Mouse (Mus musculus): ENCODE results near the gene Itpkb.
A peak's percentile ranks its signal among the peaks of the same experiment; 100 is the strongest.

Gene Itpkb

DNA sequence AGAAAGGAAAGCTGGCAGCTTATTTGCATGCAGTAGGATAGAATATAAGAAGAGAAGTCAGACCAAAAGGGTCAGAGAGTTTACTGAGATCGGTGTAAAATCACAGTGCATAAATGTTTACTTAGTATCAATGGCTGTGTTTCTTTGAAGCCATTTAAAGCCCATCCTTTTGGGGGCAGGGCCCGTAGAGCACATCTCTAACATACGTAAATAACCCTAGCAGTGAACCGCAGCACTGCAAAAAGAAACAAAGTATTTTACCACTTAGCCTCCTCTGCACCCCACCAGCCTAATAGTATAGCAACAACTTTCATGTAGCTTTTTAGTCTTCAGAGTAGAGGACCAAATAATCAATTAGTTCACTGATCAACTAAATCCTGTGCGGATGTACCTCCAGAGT, 67.4 kb downstream of the Itpkb start:
- peak; percentile 65 for DNase-seq (ENCODE audit: low read depth)

DNA sequence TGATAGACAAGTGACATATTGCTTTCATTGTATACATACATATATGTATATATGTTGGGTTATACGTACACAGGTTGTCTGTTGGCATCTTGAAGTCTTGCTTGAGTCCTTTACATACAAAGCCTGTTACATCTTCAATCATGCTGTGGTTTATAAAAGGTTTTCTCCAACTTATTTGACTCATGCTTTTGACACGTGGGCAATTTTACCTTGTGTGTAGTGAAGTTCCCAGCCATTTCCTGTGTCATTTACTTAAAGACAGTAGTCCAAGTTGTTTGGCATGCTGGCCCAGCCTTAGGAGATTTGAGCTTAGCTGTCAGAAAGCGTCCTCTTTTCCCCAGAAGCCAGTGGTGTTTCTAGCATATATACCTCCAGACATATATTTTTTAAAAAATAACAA, 68.2 kb downstream of the Itpkb start:
- DNase-seq (ENCODE audit: low read depth), result peak; percentile 66

DNA sequence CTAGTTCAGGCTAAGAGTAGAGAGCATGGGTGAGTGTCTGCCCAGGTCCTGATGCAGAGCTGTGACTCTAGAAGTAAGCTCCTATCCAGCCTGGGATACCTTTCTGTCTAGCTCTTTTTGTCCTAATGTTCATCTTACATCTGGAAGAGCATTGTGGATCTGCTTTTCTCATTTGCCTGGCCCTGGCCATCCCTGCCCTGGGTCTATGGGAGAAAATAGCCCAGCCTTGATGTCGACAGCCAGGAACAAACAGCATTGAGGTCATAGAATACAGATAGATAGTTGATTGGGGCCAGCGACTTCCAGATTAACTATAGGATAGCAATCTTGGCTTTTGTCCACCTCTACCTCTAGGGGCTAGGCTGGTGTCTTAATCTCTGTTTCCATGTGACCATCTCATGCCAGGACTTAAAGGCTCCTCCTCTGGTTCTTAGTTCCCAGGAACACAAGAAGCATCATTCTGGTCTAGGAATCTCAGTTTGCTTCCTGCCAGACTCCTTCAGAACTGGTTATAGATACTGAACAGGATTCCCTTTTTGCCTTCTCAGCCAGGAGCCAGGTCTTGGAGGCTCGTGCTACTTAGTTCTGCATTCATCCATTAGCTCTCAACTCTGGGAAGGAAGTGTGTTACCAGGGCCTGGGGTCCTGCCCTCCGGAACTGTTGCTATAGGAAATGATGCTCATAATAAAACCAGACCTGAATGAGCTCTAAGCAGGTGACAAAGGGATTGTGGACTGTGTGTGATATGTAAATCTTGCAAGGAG, 70.6 kb downstream of the Itpkb start:
- no peak for DNase-seq (ENCODE audit: low read depth)

DNA sequence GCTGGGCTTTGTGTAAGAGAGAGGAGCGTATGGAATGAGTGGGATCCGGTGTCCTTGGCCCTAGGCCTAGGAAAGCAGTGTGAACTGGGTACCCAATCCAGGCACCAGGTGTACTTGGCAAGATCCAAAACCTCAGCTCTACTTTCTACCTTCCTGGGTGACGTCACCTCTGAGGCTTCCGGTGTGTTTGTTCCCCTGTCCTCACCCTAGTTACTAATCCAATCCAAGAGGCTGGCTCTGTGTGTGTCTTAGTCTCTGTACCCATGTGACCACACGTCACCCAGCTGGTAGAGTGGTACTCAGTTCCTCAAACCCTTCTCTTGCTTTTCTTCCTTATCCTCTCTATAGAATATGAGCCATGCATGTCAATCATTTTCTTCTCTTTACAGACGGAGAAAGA, 71.4 kb downstream of the Itpkb start:
- peak; percentile 92 for DNase-seq (ENCODE audit: low read depth)

DNA sequence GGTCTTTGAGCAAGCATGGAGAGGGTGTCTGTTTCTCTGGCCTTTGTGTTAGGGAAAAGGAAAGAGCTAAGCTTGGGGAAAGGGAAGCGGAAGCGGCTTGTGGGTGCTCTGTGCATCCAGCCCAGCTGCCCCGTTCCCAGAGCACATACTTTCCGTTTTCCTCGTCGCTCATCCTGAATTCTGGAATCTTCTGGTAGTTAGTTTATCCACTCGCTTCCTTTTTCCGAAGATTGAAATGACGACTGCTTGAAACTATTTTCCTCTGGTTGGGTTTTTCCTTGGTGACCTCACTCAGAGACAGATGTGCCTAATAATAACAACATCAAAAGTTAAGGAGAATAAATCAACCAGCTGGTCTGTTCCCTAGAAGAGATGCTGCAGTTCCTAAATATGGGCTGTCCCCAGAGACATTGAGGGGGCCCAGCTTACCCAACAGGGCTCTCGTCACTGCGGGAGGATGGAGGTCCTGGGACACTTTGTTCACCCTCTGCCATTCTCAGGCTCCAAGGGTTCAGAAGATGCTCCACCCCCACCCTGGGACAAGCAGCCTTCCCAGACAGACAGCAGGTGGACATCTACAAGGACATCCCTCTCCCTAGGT, 72.3 kb downstream of the Itpkb start:
- DNase-seq (ENCODE audit: low read depth), result no peak

DNA sequence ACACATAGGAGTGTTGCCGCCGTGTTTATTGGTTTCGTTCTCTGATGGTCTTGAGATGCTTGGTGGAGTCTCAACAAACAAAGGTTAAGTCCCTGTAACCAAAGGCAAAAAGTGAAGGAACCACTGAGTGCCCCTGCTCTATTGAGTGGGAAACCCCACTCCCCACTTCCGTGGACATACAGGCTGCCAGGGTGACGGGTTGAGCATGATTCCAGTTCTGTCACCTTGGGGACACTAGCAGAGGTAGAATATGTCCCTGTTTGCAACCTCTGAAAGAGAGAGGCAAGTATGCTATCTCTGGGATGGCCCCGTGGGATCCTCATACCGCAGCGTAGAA, 73.0 kb downstream of the Itpkb start:
- no peak for DNase-seq (ENCODE audit: low read depth)

DNA sequence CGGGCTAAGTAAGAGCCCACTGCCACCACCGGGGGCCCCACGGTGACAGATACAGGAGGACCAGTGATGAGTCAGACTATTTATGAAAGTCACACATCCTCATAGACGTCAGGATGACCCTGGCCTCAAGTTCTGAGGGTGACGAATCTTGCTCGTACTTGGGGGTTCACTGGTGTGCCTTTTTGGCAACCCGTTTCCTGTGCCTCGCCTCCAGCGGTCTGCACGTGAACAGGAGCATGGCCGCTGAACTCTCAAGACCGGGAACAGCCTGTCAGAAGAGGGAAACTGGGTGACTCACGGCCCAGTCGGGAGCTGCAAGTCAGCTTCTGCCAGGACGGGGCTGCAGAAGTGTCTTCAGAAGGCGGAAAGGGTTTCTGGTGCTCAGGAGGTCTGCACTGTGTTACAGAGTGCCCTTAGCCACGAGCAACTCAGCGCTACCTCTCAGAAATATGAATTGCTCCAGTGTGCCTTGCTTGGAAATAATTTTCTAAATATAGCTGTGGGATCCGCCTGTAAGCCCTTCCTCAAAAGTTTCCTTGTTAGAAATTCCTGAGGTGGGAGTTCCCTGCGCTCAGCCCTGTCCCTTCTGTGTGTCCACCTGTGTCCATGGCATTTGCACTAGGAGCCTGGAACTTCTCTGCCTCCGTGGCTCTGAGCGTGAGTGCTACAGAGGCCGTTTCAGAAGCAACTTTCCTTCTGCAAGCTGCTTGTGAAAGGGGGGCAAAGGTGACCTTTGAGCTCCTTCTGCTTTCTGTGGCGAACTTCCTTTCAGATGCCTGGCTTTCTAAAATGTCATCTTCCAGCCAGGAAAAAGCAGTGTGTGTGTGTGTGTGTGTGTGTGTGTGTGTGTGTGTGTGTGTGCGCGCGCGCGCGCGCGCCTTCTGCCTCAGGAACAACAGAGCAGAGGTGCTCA, 73.7 kb downstream of the Itpkb start:
- peak; percentile 92 for DNase-seq (ENCODE audit: low read depth)

DNA sequence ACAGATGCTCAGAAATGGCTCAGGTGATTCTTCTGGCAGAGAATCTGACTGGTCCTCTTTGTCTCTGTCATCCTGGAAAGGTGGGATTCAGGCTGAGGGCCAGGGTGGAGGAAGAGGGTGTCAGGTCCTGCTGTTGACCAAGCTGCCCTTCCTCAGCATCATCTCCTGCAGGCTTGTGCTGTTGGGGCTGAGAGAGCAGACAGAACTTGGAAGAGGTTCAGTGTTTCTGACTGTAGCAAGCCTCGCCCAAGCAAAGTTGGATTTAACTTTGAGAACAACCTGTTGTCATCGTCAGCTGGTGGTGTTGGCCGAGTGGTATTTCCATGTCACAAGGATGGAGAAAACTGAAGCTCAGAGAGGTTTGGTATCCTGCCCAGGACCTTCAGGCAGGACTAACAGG, 74.4 kb downstream of the Itpkb start:
- no peak for DNase-seq (ENCODE audit: low read depth)

DNA sequence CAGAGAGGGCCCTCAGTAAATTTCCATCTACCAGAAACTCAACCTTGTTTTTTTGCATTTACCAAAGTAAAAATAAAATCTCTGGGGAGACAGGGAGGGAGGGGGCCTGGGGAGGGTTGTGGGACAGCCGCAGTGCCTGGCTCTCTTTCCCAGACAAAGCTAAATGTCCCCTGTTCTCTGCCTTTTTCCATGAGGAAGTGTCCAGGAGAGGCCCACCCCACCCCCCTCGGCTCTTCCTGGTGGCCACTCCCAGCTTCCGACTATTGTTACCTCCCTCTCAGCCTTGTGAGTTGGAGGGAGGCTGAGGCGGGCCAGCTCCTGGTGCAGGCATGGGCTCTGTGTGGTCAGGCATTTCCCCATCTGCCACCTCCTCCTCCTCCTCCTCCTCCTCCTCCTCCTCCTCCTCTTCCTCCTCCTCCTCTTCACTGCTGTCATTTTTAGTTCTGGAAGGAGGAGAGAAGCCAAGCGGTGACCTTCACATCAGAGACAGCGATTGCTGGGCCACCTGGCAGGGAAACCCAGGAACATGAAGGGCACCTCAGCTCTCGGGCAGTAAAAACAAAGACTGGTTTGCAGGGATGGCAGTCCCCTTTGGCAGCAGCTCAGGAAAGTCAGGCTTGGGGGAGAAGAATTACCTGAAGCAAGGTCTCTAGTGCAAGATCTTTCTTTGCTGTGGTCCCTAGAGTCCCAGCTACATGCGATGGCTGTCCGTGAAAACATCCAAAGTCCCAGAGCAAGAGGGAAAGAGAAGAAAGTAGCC, 75.5 kb downstream of the Itpkb start:
- DNase-seq (ENCODE audit: low read depth), result no peak

DNA sequence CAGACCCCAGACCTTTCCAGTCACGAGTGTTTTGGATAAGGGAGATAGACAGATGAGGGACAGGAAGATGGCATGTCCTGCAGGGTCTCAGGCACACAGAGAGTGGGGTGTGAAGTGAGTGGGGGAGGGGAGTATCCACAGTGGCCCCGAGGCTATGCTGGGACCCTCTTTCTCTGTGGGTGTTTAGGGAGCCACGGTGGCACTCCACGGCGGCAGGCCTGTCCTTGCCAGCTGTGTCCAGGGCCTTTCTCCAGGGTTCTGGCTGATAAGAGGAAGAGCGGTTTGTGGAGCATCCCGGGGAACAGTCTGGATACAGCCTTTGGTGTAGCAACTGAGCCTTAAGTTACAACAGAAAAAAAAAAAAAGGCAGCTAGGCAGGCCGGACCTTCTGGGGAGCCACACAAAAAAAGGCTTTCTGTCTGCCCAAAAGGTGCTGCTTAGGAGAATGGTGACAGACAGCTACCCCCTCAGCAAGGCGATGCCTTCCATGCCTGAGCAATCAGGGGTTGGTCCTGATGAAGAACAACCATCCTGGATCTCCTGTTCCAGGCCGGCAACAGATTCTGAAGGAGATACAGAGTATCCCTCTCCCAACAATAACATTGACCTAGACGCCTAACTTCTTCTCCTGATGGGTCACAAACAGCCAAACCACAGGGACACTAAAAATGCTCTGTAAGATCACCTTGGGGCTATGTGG, 76.2 kb downstream of the Itpkb start:
- peak; percentile 24 for DNase-seq (ENCODE audit: low read depth)

DNA sequence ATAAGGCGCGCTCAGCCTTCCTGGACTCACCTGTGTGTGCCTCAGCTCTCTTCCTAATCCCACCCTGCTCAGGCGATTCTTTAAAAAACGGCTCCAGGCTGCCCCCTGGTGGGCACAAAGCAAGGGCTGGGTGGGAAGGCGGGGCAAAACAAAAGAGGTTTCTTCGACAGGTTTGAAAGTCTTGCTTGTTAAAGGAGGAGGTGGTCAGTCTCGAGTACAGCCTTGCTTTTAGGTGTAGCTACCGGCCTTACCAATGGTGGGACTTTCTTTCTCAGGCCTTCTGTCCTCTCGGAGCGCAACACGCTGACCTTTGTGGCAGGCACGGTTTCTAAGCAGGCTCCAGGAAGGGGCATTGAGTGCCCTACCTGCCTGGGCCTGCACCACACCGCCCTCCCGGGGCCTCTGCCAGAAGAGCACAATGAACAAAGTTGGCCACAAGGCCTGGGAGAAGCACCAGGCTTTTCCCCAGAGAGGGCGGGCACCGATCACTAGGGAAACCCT, 76.9 kb downstream of the Itpkb start:
- peak; percentile 90 for DNase-seq (ENCODE audit: low read depth)

DNA sequence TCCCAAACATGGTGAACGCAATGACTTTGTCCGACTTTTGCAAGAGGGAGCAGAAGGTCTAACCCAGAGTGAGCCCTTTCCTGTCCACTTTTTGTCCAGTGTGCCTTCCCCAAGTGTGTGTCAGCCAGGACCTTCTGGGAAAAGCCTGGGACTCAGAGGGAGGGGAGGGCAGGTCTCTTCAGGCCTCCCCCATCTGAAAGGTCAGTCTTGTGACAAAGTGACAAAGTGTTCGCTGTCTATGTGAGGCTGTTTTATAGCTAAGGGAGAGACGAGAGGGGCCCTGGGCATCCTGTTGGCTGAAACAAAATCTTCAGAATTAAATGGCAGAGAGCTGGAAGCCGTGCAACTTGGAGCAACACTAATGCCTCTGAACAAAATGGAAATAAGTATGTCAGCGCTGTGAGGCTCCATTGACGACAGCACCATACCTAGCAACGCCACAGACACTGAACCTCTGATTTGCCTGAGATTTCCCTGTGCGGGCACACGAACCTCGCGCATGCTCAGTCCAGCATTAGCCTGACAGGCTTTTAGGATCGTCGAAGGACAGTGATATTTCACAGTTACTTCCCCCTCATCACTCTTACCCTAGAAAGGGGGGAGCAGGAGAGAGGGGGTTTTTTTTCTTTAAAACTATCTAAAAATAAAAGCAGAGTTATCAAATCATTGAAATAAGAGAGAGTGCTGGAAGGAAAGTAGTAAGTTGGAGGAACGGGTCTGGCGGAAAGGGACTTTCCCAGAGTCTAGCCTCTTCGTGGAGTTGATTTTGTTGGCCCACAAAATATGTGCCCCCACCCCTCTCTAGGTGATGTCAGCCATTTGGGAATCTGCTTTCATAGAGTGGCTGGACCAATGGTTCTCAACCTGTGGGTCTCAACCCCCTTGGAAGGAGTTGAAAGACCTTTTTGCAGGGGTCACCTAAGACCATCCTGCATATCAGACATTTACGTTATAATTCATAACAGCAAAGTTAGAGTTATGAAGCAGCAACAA, 77.7 kb downstream of the Itpkb start:
- no peak for DNase-seq (ENCODE audit: low read depth)

DNA sequence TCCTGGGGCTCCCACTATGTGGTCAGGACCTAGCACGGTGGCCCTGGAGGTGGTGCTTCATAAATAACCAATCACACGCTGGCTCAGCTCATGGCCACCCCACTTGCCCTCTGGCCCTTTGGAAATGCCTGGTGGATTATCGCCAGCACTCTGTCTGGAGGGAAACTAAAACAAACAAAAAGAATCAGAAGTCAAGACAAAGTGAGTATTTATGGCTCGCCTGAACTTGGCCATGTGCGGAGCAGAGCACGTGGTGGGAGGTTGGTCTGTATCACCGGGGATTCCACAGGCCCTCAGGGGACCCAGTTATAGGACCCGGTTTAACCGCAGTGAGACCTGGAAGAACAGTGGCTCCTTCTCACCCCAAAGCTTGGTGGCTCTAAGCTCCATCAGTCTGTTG, 78.5 kb downstream of the Itpkb start:
- DNase-seq (ENCODE audit: low read depth), result no peak

DNA sequence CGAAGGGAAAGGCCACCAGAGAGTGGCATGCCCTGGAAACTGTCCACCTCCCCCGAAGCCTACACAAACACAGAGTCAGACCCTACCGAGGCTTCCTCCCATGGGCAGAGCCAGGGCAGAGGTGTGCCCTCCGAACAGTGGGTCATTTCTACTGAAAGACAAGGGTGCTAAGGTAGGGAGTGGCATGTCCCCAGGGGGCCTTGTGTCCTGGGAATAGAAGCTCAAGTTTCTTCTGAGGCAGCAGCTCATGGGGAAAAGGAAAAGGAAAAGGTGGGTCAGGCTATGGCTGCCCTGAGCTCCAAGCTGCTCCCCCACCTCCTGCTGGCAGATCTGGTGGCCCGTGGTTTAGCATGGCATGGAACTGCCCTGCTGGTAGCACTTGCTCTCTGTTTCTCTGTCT, 79.5 kb downstream of the Itpkb start:
- no peak for DNase-seq (ENCODE audit: low read depth)

DNA sequence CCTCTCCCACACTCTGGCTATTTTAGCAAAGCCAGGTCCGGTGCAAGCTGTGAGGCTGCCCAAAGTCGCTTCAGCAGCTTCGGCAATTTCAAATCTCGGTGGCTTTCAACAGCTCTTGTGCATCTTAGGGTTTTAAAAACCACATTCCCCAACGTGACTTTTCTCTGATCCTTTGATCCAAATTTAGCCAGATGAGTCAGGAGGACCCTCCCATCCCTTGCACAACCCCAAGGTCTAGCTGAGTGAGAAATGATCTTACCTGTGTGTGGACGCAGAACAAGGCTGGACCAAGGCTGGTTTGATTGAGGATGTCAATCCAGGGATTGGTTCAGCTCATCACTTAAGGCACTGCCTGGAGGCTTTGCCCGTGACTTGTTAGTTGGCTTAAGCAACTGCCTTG, 80.0 kb downstream of the Itpkb start:
- peak; percentile 56 for DNase-seq (ENCODE audit: low read depth)

DNA sequence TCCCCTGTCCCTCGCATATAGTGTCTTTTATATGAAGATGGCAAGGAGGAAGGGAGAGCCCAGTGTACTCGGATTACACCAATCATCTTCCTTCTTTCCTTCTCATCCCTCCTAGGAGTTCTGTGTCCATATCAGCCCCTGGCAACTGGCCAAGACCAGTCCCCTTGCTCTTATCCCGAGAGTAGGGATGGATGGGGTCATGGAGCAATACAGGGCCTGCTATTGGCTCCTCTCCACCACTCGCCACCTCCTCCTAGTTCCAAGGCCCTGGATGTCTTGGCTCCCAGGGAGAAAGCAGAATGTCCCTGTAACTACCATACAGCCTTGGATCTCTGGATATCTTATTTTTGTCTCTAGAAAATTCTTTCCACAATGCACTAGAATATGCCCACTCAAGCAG, 84.8 kb downstream of the Itpkb start:
- no peak for DNase-seq (ENCODE audit: low read depth)

DNA sequence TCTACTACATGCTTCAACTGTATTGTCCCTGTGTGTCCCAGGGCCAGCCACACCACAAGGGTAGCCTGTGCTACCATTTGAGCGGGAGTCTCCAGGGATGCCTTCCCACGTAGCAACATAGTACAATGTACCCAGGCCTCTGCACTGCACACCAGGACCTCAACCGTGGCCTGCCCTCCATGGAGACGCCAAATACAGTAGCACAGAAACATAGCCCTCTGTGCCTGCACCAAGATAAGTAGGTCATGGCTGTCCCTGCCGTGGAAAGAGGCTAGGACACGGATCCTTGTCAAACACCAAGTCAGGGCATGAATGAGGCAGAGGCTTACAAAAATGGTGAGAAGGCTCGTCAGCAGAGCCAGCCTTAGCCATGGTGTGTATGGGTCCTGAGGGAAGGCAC, 85.6 kb downstream of the Itpkb start:
- no peak for DNase-seq (ENCODE audit: low read depth)

DNA sequence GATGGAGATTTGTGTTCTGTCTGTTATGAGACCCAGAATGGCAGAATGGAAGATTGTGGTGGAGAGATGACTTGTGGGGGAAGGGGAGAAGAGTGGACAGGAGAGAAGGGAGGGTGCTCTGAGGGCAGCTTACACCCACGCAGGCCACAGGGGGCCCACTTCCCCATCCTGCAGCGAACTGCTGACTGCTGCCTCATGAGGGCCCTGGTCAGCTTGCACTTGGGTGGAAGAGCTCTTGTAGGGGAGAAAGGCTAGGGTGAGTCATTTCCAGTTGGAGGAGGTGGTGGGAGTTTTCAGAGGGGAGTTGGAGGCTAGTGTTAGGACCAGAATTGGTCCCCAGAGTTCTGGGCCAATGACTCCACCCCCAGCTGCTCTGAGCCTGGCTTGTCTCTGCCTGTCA, 86.8 kb downstream of the Itpkb start:
- DNase-seq (ENCODE audit: low read depth), result no peak

DNA sequence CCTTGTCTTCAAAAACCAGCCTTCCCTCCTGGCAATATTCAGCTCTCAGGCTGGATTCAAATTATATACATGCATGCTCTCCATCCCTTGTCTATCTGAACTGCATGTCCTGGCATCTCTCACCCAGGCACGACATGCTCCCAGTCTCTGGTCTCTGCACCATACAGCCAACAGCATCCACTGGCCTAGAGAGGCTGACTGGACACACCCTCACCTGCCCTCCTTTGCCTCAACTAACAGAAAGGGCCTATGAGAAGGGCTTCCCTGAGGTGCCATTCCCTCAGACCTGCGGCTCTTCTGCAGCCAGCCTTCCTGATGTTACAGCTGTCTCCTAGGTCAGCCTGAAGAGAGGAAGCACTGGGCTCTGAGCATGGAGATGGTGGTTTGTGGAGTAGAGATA, 88.8 kb downstream of the Itpkb start:
- DNase-seq (ENCODE audit: low read depth), result no peak

DNA sequence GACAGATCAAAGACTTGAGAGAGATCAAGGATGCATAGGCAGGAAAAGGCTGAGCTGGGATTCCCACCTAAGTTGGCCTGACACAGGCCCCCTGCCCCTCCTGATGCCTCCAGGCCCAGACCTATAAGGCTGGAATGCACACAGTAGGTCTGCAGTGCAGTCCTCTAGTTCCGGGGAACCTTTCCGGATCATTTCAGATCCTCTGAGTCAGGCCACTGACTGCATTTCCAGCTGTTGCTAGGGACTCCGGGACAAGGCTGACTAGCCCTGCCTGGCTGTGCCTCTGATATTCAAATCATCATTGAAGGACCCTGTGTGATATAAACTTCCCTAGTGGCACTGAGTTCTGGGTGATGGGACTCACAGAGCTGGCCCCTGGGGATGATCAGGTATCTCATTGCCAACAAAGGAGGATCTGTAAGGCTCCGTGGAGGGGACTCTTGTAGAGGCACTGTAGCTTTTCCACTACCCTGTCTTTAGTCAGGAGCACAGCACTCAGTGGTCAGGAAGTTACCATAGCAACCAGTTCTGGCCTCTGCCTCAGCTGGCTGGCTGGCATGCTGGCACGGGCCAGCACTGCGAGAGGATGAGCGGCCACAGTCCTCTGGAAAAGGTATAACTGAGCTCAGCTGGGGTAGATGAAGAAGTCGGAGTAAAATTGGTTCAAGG, 90.3 kb downstream of the Itpkb start:
- no peak for DNase-seq (ENCODE audit: low read depth)
